Mouse (Mus musculus) forebrain, embryonic 14.5 days (tissue): ENCODE data around the gene Plk2. TPM values are rescaled to one million over a fixed set of nuclear protein-coding genes. Genes with fewer than 3 reads are reported as not detected.
A peak's percentile ranks its signal among the peaks of the same experiment; 100 is the strongest.
"Not testable (repeated sequence)": the region's sequence is repeated elsewhere in the genome, so short reads cannot be mapped to it uniquely, and the experiment has no call there.

Source experiments
- ATAC-seq: fragments of 200-750 bp; cut with Nextera tagmentation; 2 replicates; pipeline ENCODE4 v1.8.0; 2017; ENCODE audit warnings: mild to moderate bottlenecking, moderate library complexity
- DNase-seq: peaks from one replicate; pipeline ENCODE4 v3.0.0-alpha.2; 2015; ENCODE audit warnings: low spot score
- H3K27ac ChIP-seq: fragments of 300-500 bp; sonication (generic); 2 replicates; pipeline ENCODE4 v1.5.1; 2014; ENCODE audit warnings: low read depth, mild to moderate bottlenecking, control low read depth, low read length, moderate library complexity
- H3K27me3 ChIP-seq: fragments of 300-500 bp; sonication (generic); replicated peaks from 2 replicates; pipeline ENCODE4 v1.6.1; 2014; ENCODE audit warnings: low read length, control low read depth, mixed read lengths; ENCODE audit not compliant: control insufficient read depth, insufficient read depth
- H3K36me3 ChIP-seq: fragments of 300-500 bp; sonication (generic); 2 replicates; pipeline ENCODE4 v1.6.1; 2014; ENCODE audit warnings: low read length, control low read depth; ENCODE audit not compliant: control insufficient read depth, insufficient read depth
- H3K4me1 ChIP-seq: fragments of 300-500 bp; sonication (generic); 2 replicates; pipeline ENCODE4 v1.6.1; 2014; ENCODE audit warnings: antibody characterized with exemption, low read length, control low read depth; ENCODE audit not compliant: control insufficient read depth, insufficient read depth
- H3K4me2 ChIP-seq: fragments of 300-500 bp; sonication (generic); 2 replicates; pipeline ENCODE4 v1.6.1; 2014; ENCODE audit warnings: mild to moderate bottlenecking, control low read depth, low read length
- H3K4me3 ChIP-seq: fragments of 300-500 bp; sonication (generic); 2 replicates; pipeline ENCODE4 v1.5.1; 2014; ENCODE audit warnings: low read depth, low read length, control low read depth
- H3K9ac ChIP-seq: fragments of 300-500 bp; sonication (generic); 2 replicates; pipeline ENCODE4 v1.6.1; 2014; ENCODE audit warnings: mild to moderate bottlenecking, low read length, control low read depth, moderate library complexity
- H3K9me3 ChIP-seq: fragments of 300-500 bp; sonication (generic); replicated peaks from 2 replicates; pipeline ENCODE4 v1.6.1; 2016; ENCODE audit warnings: low read length, control low read depth, mixed read lengths; ENCODE audit not compliant: control insufficient read depth
- WGBS: fragments of 180-500 bp; shearing (Covaris S2); extraction: QIAGEN DNeasy Blood & Tissue Kit; methylation state at CpG from one replicate; pipeline ENCODE4 v1.1.7; 2014; 5-methylcytosine and 5-hydroxymethylcytosine counted together
- polyA plus RNA-seq: library from polyadenylated mRNA; unstranded; fragments of >200 nt; fragmentation: Nextera tagmentation; extraction: Ambion mirVana; gene quantifications from 2 replicates; pipeline ENCODE4 v1.2.1, GENCODE M21; 2014

The Plk2 gene
- 152 and 191 TPM in 2 replicates for polyA plus RNA-seq

- Histone ChIP-seq H3K4me2 (peak within 1 kb of the TSS; percentile 98), H3K27ac (peak within 1 kb of the TSS; percentile 85), H3K27me3 (no peaks in the 10 kb centered on the region), H3K4me3 (peak within 1 kb of the TSS; percentile 69), H3K9ac (peak within 1 kb of the TSS; percentile 75), H3K36me3 (peaks cover 21% of the 10 kb centered on the region), H3K4me1 (no peaks in the 10 kb centered on the region), H3K9me3 (0 out of 2 replicates have a peak, but pooled peaks cover under 1% of the 10 kb centered on the region)
- whole genome bisulfite sequencing = under 1% methylated on average over 69 of the region's 71 CpGs
- DNase-seq (peak; percentile 93), ATAC-seq (peak; percentile 96)
These were observed at the start of gene Plk2 for GRCm38 (mm10) chr13:110394291-110395178. Gene Plk2 (plus strand): TSS chr13:110395046.

GRCm38 (mm10) chr13:110346707-110347106 is 48.1 kb upstream of the Plk2 start:
- Histone ChIP-seq H3K36me3 (no peaks in the 10 kb centered on the region), H3K27ac (no peak overlapping the region), H3K9me3 (no peaks in the 10 kb centered on the region), H3K9ac (no peak overlapping the region), H3K27me3 (no peaks in the 10 kb centered on the region), H3K4me3 (no peak overlapping the region), H3K4me1 (no peaks in the 10 kb centered on the region), H3K4me2 (no peak overlapping the region)
- ATAC-seq (no peak; the same call in 1 of the 2 replicates), DNase-seq (peak; percentile 70)
- 28% methylated on average over 7 of the region's 7 CpGs for WGBS

GRCm38 (mm10) chr13:110351051-110351450 is 43.8 kb upstream of the Plk2 start:
- 84% methylated on average over 6 of the region's 6 CpGs for WGBS
- Histone ChIP-seq H3K9me3 (no peaks in the 10 kb centered on the region), H3K27me3 (no peaks in the 10 kb centered on the region), H3K9ac (no peak overlapping the region), H3K27ac (no peak overlapping the region), H3K4me3 (no peak overlapping the region), H3K4me1 (no peaks in the 10 kb centered on the region), H3K4me2 (no peak overlapping the region), H3K36me3 (no peaks in the 10 kb centered on the region)
- no peak for ATAC-seq
- DNase-seq = no peak

- DNase-seq = no peak
- Histone ChIP-seq H3K9ac (no peak within 1 kb of the TSS), H3K4me2 (no peak within 1 kb of the TSS), H3K27ac (no peak within 1 kb of the TSS), H3K4me1 (no peaks in the 10 kb centered on the region), H3K36me3 (no peaks in the 10 kb centered on the region), H3K27me3 (no peaks in the 10 kb centered on the region), H3K4me3 (no peak within 1 kb of the TSS), H3K9me3 (no peaks in the 10 kb centered on the region)
- ATAC-seq = no peak
- 96% methylated on average over 2 of the region's 2 CpGs for WGBS
These were observed 37.9 kb upstream of the Plk2 start, which contains the start of gene Gapt for GRCm38 (mm10) chr13:110356941-110357340. Gene Gapt (minus strand): TSS chr13:110357199.

- no peak for ATAC-seq
- Histone ChIP-seq H3K4me3 (no peak overlapping the region), H3K36me3 (no peaks in the 10 kb centered on the region), H3K27me3 (no peaks in the 10 kb centered on the region), H3K9ac (no peak overlapping the region), H3K9me3 (no peaks in the 10 kb centered on the region), H3K27ac (no peak overlapping the region), H3K4me1 (no peaks in the 10 kb centered on the region), H3K4me2 (no peak overlapping the region)
- no peak for DNase-seq
- WGBS = 84% methylated on average over 6 of the region's 6 CpGs
These were observed 31.1 kb upstream of the Plk2 start for GRCm38 (mm10) chr13:110363722-110364121.

GRCm38 (mm10) chr13:110366477-110366876 is 28.4 kb upstream of the Plk2 start:
- no peak overlapping the region for H3K27ac ChIP-seq
- H3K4me1 ChIP-seq = no peaks in the 10 kb centered on the region
- H3K4me3 ChIP-seq = no peak overlapping the region
- H3K27me3 ChIP-seq = no peaks in the 10 kb centered on the region
- H3K9me3 ChIP-seq = no peaks in the 10 kb centered on the region
- WGBS = 88% methylated on average over 3 of the region's 3 CpGs
- H3K36me3 ChIP-seq = no peaks in the 10 kb centered on the region
- no peak overlapping the region for H3K9ac ChIP-seq
- H3K4me2 ChIP-seq = no peak overlapping the region
- DNase-seq = no peak
- no peak for ATAC-seq

GRCm38 (mm10) chr13:110367961-110368555 is 26.8 kb upstream of the Plk2 start:
- DNase-seq (no peak), ATAC-seq (peak; percentile 47)
- no peaks in the 10 kb centered on the region for H3K4me1 ChIP-seq
- H3K36me3 ChIP-seq = no peaks in the 10 kb centered on the region
- H3K9ac ChIP-seq = no peak overlapping the region
- no peaks in the 10 kb centered on the region for H3K27me3 ChIP-seq
- H3K27ac ChIP-seq = no peak overlapping the region
- H3K9me3 ChIP-seq = no peaks in the 10 kb centered on the region
- no peak overlapping the region for H3K4me2 ChIP-seq
- WGBS = 91% methylated on average over 3 of the region's 3 CpGs
- H3K4me3 ChIP-seq = no peak overlapping the region

GRCm38 (mm10) chr13:110368556-110369040 is 26.2 kb upstream of the Plk2 start:
- not testable (repeated sequence) for H3K9ac ChIP-seq, H3K36me3 ChIP-seq, H3K4me2 ChIP-seq, H3K9me3 ChIP-seq, H3K4me1 ChIP-seq, H3K27me3 ChIP-seq, H3K27ac ChIP-seq, H3K4me3 ChIP-seq
- WGBS = 54% methylated on average over 6 of the region's 6 CpGs
- ATAC-seq (peak; percentile 69), DNase-seq (peak; percentile 81)

GRCm38 (mm10) chr13:110369673-110370072 is 25.2 kb upstream of the Plk2 start:
- Histone ChIP-seq H3K4me2 (no peak overlapping the region), H3K27me3 (no peaks in the 10 kb centered on the region), H3K9ac (no peak overlapping the region), H3K4me1 (no peaks in the 10 kb centered on the region), H3K27ac (no peak overlapping the region), H3K9me3 (no peaks in the 10 kb centered on the region), H3K36me3 (no peaks in the 10 kb centered on the region), H3K4me3 (no peak overlapping the region)
- ATAC-seq (no peak), DNase-seq (no peak)
- WGBS = 94% methylated on average over 1 of the region's 1 CpGs
